Mouse (Mus musculus) cerebellum, adult 2 months (tissue): Measurements from ENCODE around the gene 4931422A03Rik. TPM values are rescaled to one million over a fixed set of nuclear protein-coding genes. Genes with fewer than 3 reads are reported as not detected.

Experiments used
- DNase-seq, 2 experiments: peaks; one replicate each; pipeline ENCODE4 v3.0.0; 2021
- H3K27ac ChIP-seq: fragments of 200-500 bp; 2 replicates; pipeline ENCODE4 v1.5.1; 2012; ENCODE audit warnings: low read length, control low read depth, inconsistent platforms; ENCODE audit not compliant: insufficient read depth
- H3K27me3 ChIP-seq: fragments of 200-500 bp; 2 replicates; pipeline ENCODE4 v1.6.1; 2012; ENCODE audit warnings: inconsistent platforms, mild to moderate bottlenecking, low read length, moderate library complexity; ENCODE audit not compliant: control insufficient read depth, insufficient read depth
- H3K4me1 ChIP-seq: fragments of 200-500 bp; 2 replicates; pipeline ENCODE4 v1.6.1; 2011; ENCODE audit warnings: low read length; ENCODE audit not compliant: control insufficient read depth, insufficient read depth
- H3K4me3 ChIP-seq: fragments of 200-500 bp; replicated peaks from 2 replicates; pipeline ENCODE3; 2011; ENCODE audit warnings: mild to moderate bottlenecking, low read depth, low read length, control low read depth; ENCODE audit not compliant: insufficient read depth
- CTCF ChIP-seq: fragments of 200-500 bp; IDR thresholded peaks from 2 replicates; pipeline ENCODE4 v1.5.1; 2011; ENCODE audit warnings: low read depth, mild to moderate bottlenecking, control low read depth, low read length, moderate library complexity, borderline replicate concordance; ENCODE audit not compliant: insufficient read depth
- POLR2A ChIP-seq: fragments of 200-500 bp; IDR thresholded peaks from 2 replicates; pipeline ENCODE4 v1.6.1; 2011; ENCODE audit warnings: low read length, control low read depth, borderline replicate concordance; ENCODE audit not compliant: insufficient read depth
- WGBS: fragments of 180-500 bp; shearing (Covaris S2); methylation state at CpG from one replicate; pipeline ENCODE4 v1.1.7; 2018; 5-methylcytosine and 5-hydroxymethylcytosine counted together
- polyA plus RNA-seq: library from polyadenylated mRNA; depleted of rRNA; stranded (reverse); fragments of >200 nt; gene quantifications from 2 replicates; pipeline ENCODE4 v1.2.3, GENCODE M21; 2012; rRNA removed

4931422A03Rik gene
- polyA plus RNA-seq, 1 experiment: not detected

GRCm38 (mm10) chr2:103919488-103919887 lies 108.7 kb downstream of the 4931422A03Rik start:
- Histone ChIP-seq H3K4me1 (no peaks in the 10 kb centered on the region), H3K4me3 (no peak overlapping the region), H3K27ac (no peak overlapping the region), H3K27me3 (no peaks in the 10 kb centered on the region)
- TF ChIP-seq POLR2A: no peak
- no peak for TF ChIP-seq CTCF
- WGBS: 68% methylated on average over 6 of the region's 6 CpGs
- DNase-seq: no peak

- Histone ChIP-seq H3K27ac (no peak overlapping the region), H3K4me1 (no peaks in the 10 kb centered on the region), H3K27me3 (no peaks in the 10 kb centered on the region), H3K4me3 (no peak overlapping the region)
- 95% methylated on average over 2 of the region's 2 CpGs for WGBS
- DNase-seq: no peak
- TF ChIP-seq CTCF (no peak), POLR2A (no peak)
Measured at GRCm38 (mm10) chr2:103918375-103918774, 109.8 kb downstream of the 4931422A03Rik start.

- Histone ChIP-seq H3K4me1 (no peaks in the 10 kb centered on the region), H3K4me3 (no peak overlapping the region), H3K27ac (no peak overlapping the region), H3K27me3 (no peaks in the 10 kb centered on the region)
- no peak for TF ChIP-seq CTCF
- no peak for TF ChIP-seq POLR2A
- 52% methylated on average over 5 of the region's 5 CpGs for WGBS
- DNase-seq: no peak
Measured at GRCm38 (mm10) chr2:103917375-103917774, 110.8 kb downstream of the 4931422A03Rik start.

Other genes with a start within 250 kb of the 4931422A03Rik start
- gene Caprin1, start 230.7 kb downstream of the 4931422A03Rik start, polyA plus RNA-seq: 144 and 151 TPM in 2 replicates
- gene Lmo2, start 70.4 kb downstream of the 4931422A03Rik start, polyA plus RNA-seq: 26.0 and 29.2 TPM in 2 replicates
- gene Fbxo3, start 640 bp downstream of the 4931422A03Rik start, polyA plus RNA-seq: 65.7 and 70.8 TPM in 2 replicates
- gene Gm10912, start 37.5 kb upstream of the 4931422A03Rik start, polyA plus RNA-seq: 0.22 and 0.33 TPM in 2 replicates
- gene Gm10799, start 40.2 kb upstream of the 4931422A03Rik start, polyA plus RNA-seq: not detected in 2 replicates
- 10.6 and 11.4 TPM in 2 replicates for gene Cd59b, start 41.5 kb upstream of the 4931422A03Rik start, polyA plus RNA-seq
- 37.0 and 42.4 TPM in 2 replicates for gene Cd59a, start 67.4 kb upstream of the 4931422A03Rik start, polyA plus RNA-seq
- 0.18 TPM in 1 of 2 replicates, not detected in the other for gene A930018P22Rik, start 94.4 kb upstream of the 4931422A03Rik start, polyA plus RNA-seq